ENCODE assay signal across 21 mouse cellular contexts in genomic region chr16:85145369-85145768, GRCm38 (mm10). TPM values are rescaled to one million over a fixed set of nuclear protein-coding genes. Genes with fewer than 3 reads are reported as not detected.
DNase-seq lines count a peak whose midpoint lies in the region; ATAC-seq and TF ChIP-seq lines count a peak whose summit lies in the region.
"Had no signal": no experiment of that assay in that cellular context is flagged by ENCODE, and none has a peak within 500 bp of the region (broad histone marks: within the 10 kb centered on the region; RNA-seq: fewer than 3 reads in every experiment).

No protein-coding gene starts in this region.

- H3K9ac ChIP-seq in forebrain, embryonic 16.5 days (replicated peaks; ENCODE audit: low read depth, low read length), result no peak overlapping the region
- H3K9ac ChIP-seq in forebrain, embryonic 12.5 days, result no peak overlapping the region
- H3K9ac ChIP-seq in hindbrain, embryonic 13.5 days, result no peak overlapping the region
- H3K9ac ChIP-seq in intestine, embryonic 16.5 days (ENCODE audit: low read depth, low read length), result no peak overlapping the region
- no peak overlapping the region for H3K9ac ChIP-seq in midbrain, embryonic 14.5 days (replicated peaks; ENCODE audit: low read length)
- H3K9ac ChIP-seq: liver, postnatal 0 days; neural tube, embryonic 13.5 days had no signal

- ATAC-seq in forebrain, embryonic 16.5 days, result peak; percentile 34
- no peak for ATAC-seq in forebrain, embryonic 12.5 days (ENCODE audit: low FRiP score)
- ATAC-seq in hindbrain, embryonic 13.5 days (ENCODE audit: low FRiP score), result 0 out of 2 replicates have a peak, but pooled peaks have one; percentile 39
- 0 out of 2 replicates have a peak, but pooled peaks have one; percentile 1 for ATAC-seq in intestine, embryonic 16.5 days
- ATAC-seq in midbrain, embryonic 14.5 days (ENCODE audit: low FRiP score, low TSS enrichment), result peak; percentile 36; the same call in 1 of the 2 replicates
- ATAC-seq: liver, postnatal 0 days had no signal

- WGBS in forebrain, embryonic 16.5 days, result 63% methylated on average over 11 of the region's 11 CpGs
- WGBS in forebrain, embryonic 12.5 days, result 62% methylated on average over 11 of the region's 11 CpGs
- WGBS in hindbrain, embryonic 13.5 days, result 82% methylated on average over 11 of the region's 11 CpGs
- WGBS in intestine, embryonic 16.5 days, result 91% methylated on average over 11 of the region's 11 CpGs
- 21% methylated on average over 11 of the region's 11 CpGs for WGBS in midbrain, embryonic 14.5 days

- H3K9me3 ChIP-seq in forebrain, embryonic 16.5 days (ENCODE audit: control insufficient read depth, low read length), result no peaks in the 10 kb centered on the region
- H3K9me3 ChIP-seq in forebrain, embryonic 12.5 days, result no peaks in the 10 kb centered on the region
- no peaks in the 10 kb centered on the region for H3K9me3 ChIP-seq in hindbrain, embryonic 13.5 days
- H3K9me3 ChIP-seq in intestine, embryonic 16.5 days (ENCODE audit: control insufficient read depth, low read length), result no peaks in the 10 kb centered on the region
- H3K9me3 ChIP-seq in midbrain, embryonic 14.5 days (ENCODE audit: control insufficient read depth, low read length), result no peaks in the 10 kb centered on the region
- H3K9me3 ChIP-seq: neural tube, embryonic 13.5 days had no signal

- H3K27me3 ChIP-seq in forebrain, embryonic 16.5 days (replicated peaks; ENCODE audit: control insufficient read depth, insufficient read depth, low read length), result no peaks in the 10 kb centered on the region
- H3K27me3 ChIP-seq in forebrain, embryonic 12.5 days, result no peaks in the 10 kb centered on the region
- no peaks in the 10 kb centered on the region for H3K27me3 ChIP-seq in hindbrain, embryonic 13.5 days
- H3K27me3 ChIP-seq in intestine, embryonic 16.5 days (replicated peaks; ENCODE audit: control insufficient read depth, insufficient read depth, low read length), result no peaks in the 10 kb centered on the region
- H3K27me3 ChIP-seq in midbrain, embryonic 14.5 days (ENCODE audit: control insufficient read depth, insufficient read depth, low read length), result no peaks in the 10 kb centered on the region
- H3K27me3 ChIP-seq: CH12.LX; neural tube, embryonic 13.5 days had no signal

- no peak for DNase-seq in midbrain, embryonic 14.5 days
- no peak for DNase-seq in spleen, postnatal 36 days (ENCODE audit: low spot score in 2 of 2)
- DNase-seq in left cerebral cortex, adult 2 months (ENCODE audit: extremely low spot score in 1 of 2, low spot score in 2 of 2), result no peak
- DNase-seq: adrenal gland, postnatal 25 days; cerebellum, adult 11-12 months; cerebellum, postnatal 36 days; gastrocnemius, adult 2 months; heart, postnatal 14 days; kidney, postnatal 10 days; liver, postnatal 0 days; lung, postnatal 10 days; thymus, adult 2 months had no signal

- no peak overlapping the region for H3K4me2 ChIP-seq in forebrain, embryonic 16.5 days (ENCODE audit: low read length)
- no peak overlapping the region for H3K4me2 ChIP-seq in forebrain, embryonic 12.5 days
- no peak overlapping the region for H3K4me2 ChIP-seq in hindbrain, embryonic 13.5 days
- H3K4me2 ChIP-seq in intestine, embryonic 16.5 days (ENCODE audit: low read depth, low read length), result no peak overlapping the region
- no peak overlapping the region; the same call in 1 of the 2 replicates for H3K4me2 ChIP-seq in midbrain, embryonic 14.5 days (ENCODE audit: low read length)
- H3K4me2 ChIP-seq: heart, embryonic 11.5 days; neural tube, embryonic 13.5 days had no signal

- no peaks in the 10 kb centered on the region for H3K36me3 ChIP-seq in forebrain, embryonic 16.5 days (ENCODE audit: control insufficient read depth, insufficient read depth)
- peaks cover 5% of the 10 kb centered on the region; the same call in 1 of the 2 replicates for H3K36me3 ChIP-seq in forebrain, embryonic 12.5 days (replicated peaks)
- peaks cover 5% of the 10 kb centered on the region for H3K36me3 ChIP-seq in hindbrain, embryonic 13.5 days
- H3K36me3 ChIP-seq in intestine, embryonic 16.5 days (ENCODE audit: control insufficient read depth, insufficient read depth, low read length), result no peaks in the 10 kb centered on the region
- H3K36me3 ChIP-seq in midbrain, embryonic 14.5 days (ENCODE audit: control insufficient read depth, insufficient read depth, low read length), result peaks cover 3% of the 10 kb centered on the region; the same call in 1 of the 2 replicates

- TF ChIP-seq CTCF in left cerebral cortex, adult 2 months (IDR thresholded peaks at IDR 0.05), result no peak

- H3K4me3 ChIP-seq in forebrain, embryonic 16.5 days (replicated peaks; ENCODE audit: low read length), result no peak overlapping the region
- H3K4me3 ChIP-seq in forebrain, embryonic 12.5 days (replicated peaks), result no peak overlapping the region
- H3K4me3 ChIP-seq in hindbrain, embryonic 13.5 days, result no peak overlapping the region
- no peak overlapping the region for H3K4me3 ChIP-seq in intestine, embryonic 16.5 days (ENCODE audit: low read length)
- H3K4me3 ChIP-seq in midbrain, embryonic 14.5 days (replicated peaks; ENCODE audit: low read depth, low read length), result no peak overlapping the region
- H3K4me3 ChIP-seq in left cerebral cortex, adult 2 months, result no peak overlapping the region
- H3K4me3 ChIP-seq: gastrocnemius, adult 2 months; layer of hippocampus, adult 2 months; neural tube, embryonic 13.5 days had no signal

- intact Hi-C loops in left cerebral cortex, adult 2 months (cut with DNase I), result no loop called here

- no peaks in the 10 kb centered on the region; the same call in 1 of the 2 replicates for H3K4me1 ChIP-seq in forebrain, embryonic 16.5 days (replicated peaks; ENCODE audit: control insufficient read depth, insufficient read depth, low read length)
- peaks cover 16% of the 10 kb centered on the region for H3K4me1 ChIP-seq in forebrain, embryonic 12.5 days
- H3K4me1 ChIP-seq in hindbrain, embryonic 13.5 days (replicated peaks), result peaks cover 25% of the 10 kb centered on the region
- H3K4me1 ChIP-seq in intestine, embryonic 16.5 days (ENCODE audit: control insufficient read depth, insufficient read depth, low read length), result peaks cover 10% of the 10 kb centered on the region
- H3K4me1 ChIP-seq in midbrain, embryonic 14.5 days (ENCODE audit: control insufficient read depth, insufficient read depth, low read length), result peaks cover 14% of the 10 kb centered on the region

- H3K27ac ChIP-seq in forebrain, embryonic 16.5 days (ENCODE audit: low read length), result no peak overlapping the region
- H3K27ac ChIP-seq in forebrain, embryonic 12.5 days, result no peak overlapping the region
- 0 out of 2 replicates have a peak overlapping the region, but pooled peaks have one; percentile 18 for H3K27ac ChIP-seq in hindbrain, embryonic 13.5 days
- H3K27ac ChIP-seq in intestine, embryonic 16.5 days (ENCODE audit: low read length), result no peak overlapping the region
- no peak overlapping the region for H3K27ac ChIP-seq in midbrain, embryonic 14.5 days (replicated peaks; ENCODE audit: low read depth, low read length)
- no peak overlapping the region for H3K27ac ChIP-seq in left cerebral cortex, adult 2 months
- H3K27ac ChIP-seq: gastrocnemius, adult 2 months; neural tube, embryonic 13.5 days had no signal

RNA-seq across cellular contexts. Expression of gene App, which starts 28.2 kb away (rescaled TPM):
- 287 and 288 TPM in 2 replicates for polyA plus RNA-seq in forebrain, embryonic 16.5 days (2015; fragmentation: Nextera tagmentation; extraction: Ambion mirVana)
- 166 and 171 TPM in 2 replicates for polyA plus RNA-seq in forebrain, embryonic 12.5 days (2016; fragmentation: Nextera tagmentation; extraction: Ambion mirVana)
- polyA plus RNA-seq in hindbrain, embryonic 13.5 days (2015; fragmentation: Nextera tagmentation; extraction: Ambion mirVana), result 338 and 343 TPM in 2 replicates
- 121 and 125 TPM in 2 replicates for polyA plus RNA-seq in intestine, embryonic 16.5 days (2015; fragmentation: Nextera tagmentation; extraction: Ambion mirVana)
- 327 and 339 TPM in 2 replicates for polyA plus RNA-seq in midbrain, embryonic 14.5 days (2014; fragmentation: Nextera tagmentation; extraction: Ambion mirVana)
- 1,000 to 10,000 TPM; 1,405 to 1,415 TPM for total RNA-seq in left cerebral cortex, adult 2 months (2021)
- total RNA-seq: MEL had no signal
